Mouse (Mus musculus): ENCODE data around the gene Prl2b1. TPM values are rescaled to one million over a fixed set of nuclear protein-coding genes. Genes with fewer than 3 reads are reported as not detected.

Gene Prl2b1
- 1.2 and 2.0 TPM in 2 replicates for polyA plus RNA-seq (2012; rRNA removed)
- polyA plus RNA-seq (2014; fragmentation: Nextera tagmentation; extraction: Ambion mirVana): not detected in 2 replicates

DNA sequence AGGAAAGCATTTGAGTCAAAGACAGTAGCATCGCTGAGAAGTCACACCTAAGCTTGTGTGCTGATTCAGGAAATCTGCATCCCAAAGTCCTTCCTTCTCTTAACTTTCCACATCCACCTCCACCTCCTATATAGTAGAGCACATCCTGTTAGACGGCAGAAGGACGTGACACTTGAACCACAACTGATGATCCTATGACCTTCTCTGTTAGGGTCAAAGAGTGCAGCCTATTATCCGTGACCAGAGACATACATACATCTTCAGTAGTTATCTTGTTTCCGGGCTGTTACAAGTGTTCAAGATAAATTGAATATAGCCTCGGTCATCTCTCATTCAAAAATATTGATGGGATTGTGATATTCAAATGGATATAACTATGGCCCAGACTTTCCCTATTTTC lies at the start of gene Prl2b1:
Gene Prl2b1, minus strand, starts transcription at position 101 of the 400 bp plus-strand sequence.
- WGBS: 86% methylated on average over 6 of the region's 6 CpGs
- Histone ChIP-seq H3K27ac (replicated peaks; ENCODE audit: low read depth, low read length) (no peak within 1 kb of the TSS), H3K4me3 (replicated peaks; ENCODE audit: low read length) (no peak within 1 kb of the TSS), H3K4me2 (replicated peaks; ENCODE audit: low read depth, low read length, severe bottlenecking) (no peak within 1 kb of the TSS), H3K4me1 (ENCODE audit: control insufficient read depth, insufficient read depth, low read length) (no peaks in the 10 kb centered on the region), H3K9me3 (ENCODE audit: control insufficient read depth, low read length) (no peaks in the 10 kb centered on the region), H3K36me3 (ENCODE audit: control insufficient read depth, insufficient read depth, low read length) (no peaks in the 10 kb centered on the region), H3K9ac (ENCODE audit: low read depth, low read length, severe bottlenecking) (no peak within 1 kb of the TSS), H3K27me3 (ENCODE audit: control insufficient read depth, insufficient read depth, low read length) (no peaks in the 10 kb centered on the region)
- ATAC-seq (ENCODE audit: low FRiP score, low read depth): no peak
- DNase-seq (ENCODE audit: low spot score): no peak
- no peak for TF ChIP-seq POLR2A (IDR thresholded peaks at IDR 0.05; ENCODE audit: borderline replicate concordance, extremely low read depth, insufficient read depth, insufficient read length)

DNA sequence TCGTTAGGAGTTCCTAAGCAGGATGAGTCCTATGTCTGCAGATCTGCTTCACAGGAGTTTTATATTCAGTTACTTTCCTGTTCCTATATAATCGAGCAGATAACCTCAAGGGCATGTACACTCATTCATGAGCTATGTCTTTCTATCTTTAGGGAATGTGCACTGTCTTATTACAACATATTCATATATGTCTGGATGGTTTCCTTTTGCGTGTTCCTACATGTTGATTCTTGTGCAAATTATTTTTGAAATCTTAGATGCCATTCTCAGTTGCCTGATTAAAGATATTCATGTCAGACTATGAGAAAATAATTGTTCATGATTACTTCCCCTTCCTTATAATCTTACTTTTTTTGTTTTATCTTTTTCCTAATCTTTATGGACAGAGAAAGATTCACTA lies 47.9 kb upstream of the Prl2b1 start, which contains the start of gene Prl8a6:
Gene Prl8a6, minus strand, starts transcription at position 101 of the 400 bp plus-strand sequence.
- H3K9me3 ChIP-seq (ENCODE audit: control insufficient read depth, low read length): no peaks in the 10 kb centered on the region
- TF ChIP-seq POLR2A (IDR thresholded peaks at IDR 0.05; ENCODE audit: borderline replicate concordance, extremely low read depth, insufficient read depth, insufficient read length): no peak
- no peak within 1 kb of the TSS for H3K27ac ChIP-seq (replicated peaks; ENCODE audit: low read depth, low read length)
- no peak within 1 kb of the TSS for H3K9ac ChIP-seq (ENCODE audit: low read depth, low read length, severe bottlenecking)
- no peaks in the 10 kb centered on the region for H3K36me3 ChIP-seq (ENCODE audit: control insufficient read depth, insufficient read depth, low read length)
- no peak within 1 kb of the TSS for H3K4me2 ChIP-seq (replicated peaks; ENCODE audit: low read depth, low read length, severe bottlenecking)
- H3K27me3 ChIP-seq (ENCODE audit: control insufficient read depth, insufficient read depth, low read length): no peaks in the 10 kb centered on the region
- 85% methylated on average over 3 of the region's 3 CpGs for WGBS
- DNase-seq (ENCODE audit: low spot score) (no peak), ATAC-seq (ENCODE audit: low FRiP score, low read depth) (no peak)
- H3K4me3 ChIP-seq (replicated peaks; ENCODE audit: low read length): no peak within 1 kb of the TSS
- H3K4me1 ChIP-seq (ENCODE audit: control insufficient read depth, insufficient read depth, low read length): no peaks in the 10 kb centered on the region

- Histone ChIP-seq H3K9ac (ENCODE audit: low read depth, low read length, severe bottlenecking) (no peak overlapping the region), H3K4me1 (ENCODE audit: control insufficient read depth, insufficient read depth, low read length) (no peaks in the 10 kb centered on the region), H3K27ac (replicated peaks; ENCODE audit: low read depth, low read length) (no peak overlapping the region), H3K4me2 (replicated peaks; ENCODE audit: low read depth, low read length, severe bottlenecking) (no peak overlapping the region), H3K4me3 (replicated peaks; ENCODE audit: low read length) (no peak overlapping the region), H3K27me3 (ENCODE audit: control insufficient read depth, insufficient read depth, low read length) (no peaks in the 10 kb centered on the region), H3K36me3 (ENCODE audit: control insufficient read depth, insufficient read depth, low read length) (no peaks in the 10 kb centered on the region), H3K9me3 (ENCODE audit: control insufficient read depth, low read length) (no peaks in the 10 kb centered on the region)
- 72% methylated on average over 1 of the region's 1 CpGs for WGBS
- DNase-seq (ENCODE audit: low spot score): no peak
- no peak for ATAC-seq (ENCODE audit: low FRiP score, low read depth)
- TF ChIP-seq POLR2A (IDR thresholded peaks at IDR 0.05; ENCODE audit: borderline replicate concordance, extremely low read depth, insufficient read depth, insufficient read length): no peak
These were observed 42.5 kb upstream of the Prl2b1 start for GRCm38 (mm10) chr13:27433159-27433558.

DNA sequence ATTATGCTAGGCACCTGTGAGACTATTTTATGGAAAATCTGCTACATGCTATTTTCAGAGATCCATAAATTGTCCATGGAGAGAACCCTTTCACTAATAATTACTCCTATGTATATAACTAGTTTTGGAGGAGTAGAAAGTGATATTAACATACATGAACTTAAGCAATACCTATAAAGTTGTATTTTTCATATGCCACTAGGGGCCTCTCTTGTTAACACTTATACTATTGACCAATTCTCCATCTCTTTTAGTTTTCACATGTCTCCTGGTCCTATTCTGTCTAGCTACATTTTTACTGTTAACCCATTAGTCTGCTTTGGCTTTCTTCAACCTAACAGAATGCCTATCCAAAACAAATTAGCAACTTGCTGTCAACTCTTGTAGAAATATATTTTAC lies 23.0 kb upstream of the Prl2b1 start:
- Histone ChIP-seq H3K27ac (replicated peaks; ENCODE audit: low read depth, low read length) (no peak overlapping the region), H3K4me1 (ENCODE audit: control insufficient read depth, insufficient read depth, low read length) (no peaks in the 10 kb centered on the region), H3K36me3 (ENCODE audit: control insufficient read depth, insufficient read depth, low read length) (no peaks in the 10 kb centered on the region), H3K4me2 (replicated peaks; ENCODE audit: low read depth, low read length, severe bottlenecking) (no peak overlapping the region), H3K9me3 (ENCODE audit: control insufficient read depth, low read length) (no peaks in the 10 kb centered on the region), H3K27me3 (ENCODE audit: control insufficient read depth, insufficient read depth, low read length) (no peaks in the 10 kb centered on the region), H3K9ac (ENCODE audit: low read depth, low read length, severe bottlenecking) (no peak overlapping the region), H3K4me3 (replicated peaks; ENCODE audit: low read length) (no peak overlapping the region)
- TF ChIP-seq POLR2A (IDR thresholded peaks at IDR 0.05; ENCODE audit: borderline replicate concordance, extremely low read depth, insufficient read depth, insufficient read length): no peak
- ATAC-seq (ENCODE audit: low FRiP score, low read depth): no peak
- no peak for DNase-seq (ENCODE audit: low spot score)

- no peaks in the 10 kb centered on the region for H3K36me3 ChIP-seq (ENCODE audit: control insufficient read depth, insufficient read depth, low read length)
- H3K27ac ChIP-seq (replicated peaks; ENCODE audit: low read depth, low read length): no peak overlapping the region
- TF ChIP-seq POLR2A (IDR thresholded peaks at IDR 0.05; ENCODE audit: borderline replicate concordance, extremely low read depth, insufficient read depth, insufficient read length): no peak
- no peaks in the 10 kb centered on the region for H3K4me1 ChIP-seq (ENCODE audit: control insufficient read depth, insufficient read depth, low read length)
- DNase-seq (ENCODE audit: low spot score) (no peak), ATAC-seq (ENCODE audit: low FRiP score, low read depth) (no peak)
- 87% methylated on average over 7 of the region's 7 CpGs for WGBS
- no peak overlapping the region for H3K4me3 ChIP-seq (replicated peaks; ENCODE audit: low read length)
- no peak overlapping the region for H3K9ac ChIP-seq (ENCODE audit: low read depth, low read length, severe bottlenecking)
- H3K4me2 ChIP-seq (replicated peaks; ENCODE audit: low read depth, low read length, severe bottlenecking): no peak overlapping the region
- H3K9me3 ChIP-seq (ENCODE audit: control insufficient read depth, low read length): no peaks in the 10 kb centered on the region
- no peaks in the 10 kb centered on the region for H3K27me3 ChIP-seq (ENCODE audit: control insufficient read depth, insufficient read depth, low read length)
These were observed 8.5 kb upstream of the Prl2b1 start for GRCm38 (mm10) chr13:27399061-27399724.
